Mouse (Mus musculus): ENCODE data around the gene Atp8a1.
A peak's percentile ranks its signal among the peaks of the same experiment; 100 is the strongest.

The Atp8a1 gene

DNA sequence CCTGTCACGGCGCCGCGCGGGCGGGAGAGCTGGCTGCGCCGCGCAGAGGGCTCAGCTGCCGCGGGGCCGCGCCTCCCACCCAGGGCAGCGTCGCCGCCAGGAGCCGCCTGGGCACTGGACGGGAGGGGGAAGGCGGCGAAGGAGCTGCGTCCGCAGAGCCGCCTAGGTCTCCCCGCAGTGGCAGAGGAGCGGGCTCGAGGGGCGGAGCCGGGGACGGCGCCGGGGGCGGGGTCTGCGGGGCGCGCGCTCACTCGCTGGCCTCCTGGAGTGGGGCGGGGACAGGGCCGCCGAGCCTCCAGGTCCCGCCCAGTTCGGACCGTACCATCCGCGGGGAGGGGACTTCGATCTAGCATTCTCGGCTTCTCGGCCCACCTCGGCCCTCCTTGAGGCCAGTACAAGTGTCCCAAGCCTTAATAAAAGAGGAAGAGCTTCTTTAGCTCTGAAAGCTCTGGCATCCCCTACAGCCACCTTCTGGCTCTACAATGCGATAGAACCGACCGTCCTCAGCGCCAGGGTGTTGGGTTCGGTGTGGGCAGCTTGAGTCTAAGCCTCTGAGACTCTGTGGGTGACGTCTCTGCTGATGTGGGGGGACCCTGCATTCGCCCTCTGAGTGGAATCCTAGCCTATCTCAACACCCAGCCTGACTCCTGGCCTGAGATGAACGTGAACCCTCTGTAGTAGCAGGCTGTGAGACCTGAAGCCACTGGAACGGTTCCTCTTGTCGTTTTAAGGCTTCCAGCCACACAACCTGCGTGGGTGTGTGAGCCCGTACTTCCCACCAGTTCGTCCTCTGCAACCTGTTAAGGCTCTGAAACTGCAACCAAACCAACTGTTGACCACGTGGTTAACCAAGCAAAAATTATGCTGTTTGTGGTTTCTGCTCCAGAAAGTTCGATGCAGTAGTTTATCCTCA lies at the start of gene Atp8a1:
Gene Atp8a1, minus strand, starts transcription at position 182 of the 913 bp plus-strand sequence.
- DNase-seq, result peak; percentile 100

DNA sequence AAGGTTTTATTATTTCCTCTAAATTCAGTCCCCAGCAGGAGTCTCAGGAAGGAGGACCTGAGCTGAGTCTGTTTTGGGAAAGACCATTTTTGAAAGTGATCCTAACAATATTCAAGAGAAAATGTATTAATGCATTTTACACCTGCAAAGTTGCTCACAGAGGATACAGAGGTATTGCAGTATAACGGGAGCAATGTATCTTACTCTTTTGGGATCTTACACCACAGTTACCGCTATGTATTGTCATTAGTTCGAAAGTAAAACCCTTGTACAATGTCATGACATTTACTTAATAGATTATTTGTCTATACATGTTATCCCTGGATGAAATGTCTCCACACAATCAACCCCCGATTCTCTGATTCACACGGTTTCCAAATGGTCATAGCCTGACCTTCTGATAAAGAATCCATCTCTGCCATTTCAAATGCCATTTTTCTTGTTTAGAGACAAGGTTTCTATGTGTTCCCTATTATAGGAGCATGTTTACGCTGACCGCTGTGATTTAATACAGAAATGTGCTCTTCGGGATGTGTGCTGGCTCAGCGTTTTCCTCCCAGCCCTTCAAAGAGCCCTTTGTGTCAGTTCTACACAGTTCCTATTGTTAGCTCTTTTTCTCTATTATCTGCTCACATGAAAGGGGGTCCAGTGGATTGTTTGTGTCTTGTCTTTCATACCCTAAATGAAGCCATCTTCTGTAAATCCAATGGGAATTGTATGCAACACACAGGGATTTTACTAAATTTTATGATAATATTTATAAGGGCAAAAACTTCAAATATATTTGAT lies 37.4 kb upstream of the Atp8a1 start:
- DNase-seq, result no peak

- DNase-seq, result no peak
These were observed 36.4 kb upstream of the Atp8a1 start for GRCm38 (mm10) chr5:67883564-67884171.

- no peak for DNase-seq
These were observed 24.2 kb upstream of the Atp8a1 start for GRCm38 (mm10) chr5:67871414-67871813.

DNA sequence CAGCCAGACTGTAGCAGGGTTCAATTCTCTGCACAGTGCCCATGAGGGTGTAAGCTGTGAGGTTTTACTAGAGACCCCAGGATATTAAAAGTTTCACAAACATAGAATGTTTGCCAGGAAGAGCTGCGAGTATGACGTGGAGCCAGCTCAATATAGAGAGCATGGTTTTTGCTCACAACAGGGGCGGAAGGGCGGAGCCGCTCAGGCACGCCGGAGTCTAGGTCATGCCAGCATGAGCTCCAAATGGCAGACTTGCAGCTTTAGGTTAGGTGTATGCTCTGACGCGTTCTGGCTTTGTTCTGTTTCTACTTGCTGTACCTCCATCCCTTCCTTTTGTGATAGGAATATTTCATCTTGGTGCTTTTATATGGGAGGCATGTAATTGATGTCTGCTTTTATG lies 19.0 kb upstream of the Atp8a1 start:
- DNase-seq, result no peak

- no peak for DNase-seq
These were observed 18.4 kb upstream of the Atp8a1 start for GRCm38 (mm10) chr5:67865670-67866069.

DNA sequence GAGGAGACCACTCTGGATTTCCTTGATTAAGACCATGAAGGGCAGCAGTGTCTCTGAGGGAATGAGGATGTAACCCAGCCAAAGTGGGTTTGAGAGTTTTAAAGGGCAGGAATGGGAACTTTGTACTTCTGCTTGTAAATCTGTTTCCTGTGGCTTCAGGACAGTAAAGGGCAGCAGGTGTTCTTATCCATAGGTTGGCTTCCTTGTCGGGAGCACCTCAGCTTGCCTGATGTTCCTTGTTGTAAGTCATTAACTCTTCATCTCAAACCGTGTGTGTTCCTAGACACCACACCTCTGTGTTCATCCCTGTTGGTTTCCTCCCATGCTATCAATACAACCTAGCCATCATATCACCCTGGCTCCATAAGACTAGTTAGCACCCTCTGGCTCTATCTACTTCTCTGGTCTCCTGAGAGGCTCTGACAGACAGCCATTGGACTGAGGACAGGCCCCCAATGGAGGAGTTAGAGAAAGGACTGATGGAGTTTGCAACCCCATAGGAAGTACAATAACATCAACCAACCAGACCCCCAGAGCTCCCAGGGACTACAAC lies 17.4 kb upstream of the Atp8a1 start:
- DNase-seq, result no peak

DNA sequence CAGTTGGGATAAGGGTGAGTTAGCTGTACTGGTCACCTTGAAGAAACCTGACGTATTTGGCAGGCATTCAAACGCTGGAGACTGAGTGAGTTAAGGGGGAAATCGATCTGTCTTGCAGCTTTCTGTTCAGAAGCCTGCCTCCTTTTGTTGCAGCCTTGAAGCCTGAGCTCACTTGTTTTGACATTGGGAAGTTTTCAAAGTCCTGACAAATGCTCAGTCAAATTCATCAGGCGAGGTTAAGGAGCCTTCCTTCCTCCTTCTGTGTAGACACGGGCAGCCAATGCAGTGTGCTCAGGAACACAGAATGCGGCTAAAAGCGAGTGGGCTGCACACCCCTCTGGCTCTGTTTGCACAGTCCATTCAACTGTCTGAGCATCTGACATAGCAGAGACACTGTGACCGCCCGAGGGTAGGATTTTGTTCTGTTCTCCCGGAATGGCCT lies 16.7 kb upstream of the Atp8a1 start:
- no peak for DNase-seq

- no peak for DNase-seq
These were observed 7.9 kb upstream of the Atp8a1 start for GRCm38 (mm10) chr5:67854963-67855606.

DNA sequence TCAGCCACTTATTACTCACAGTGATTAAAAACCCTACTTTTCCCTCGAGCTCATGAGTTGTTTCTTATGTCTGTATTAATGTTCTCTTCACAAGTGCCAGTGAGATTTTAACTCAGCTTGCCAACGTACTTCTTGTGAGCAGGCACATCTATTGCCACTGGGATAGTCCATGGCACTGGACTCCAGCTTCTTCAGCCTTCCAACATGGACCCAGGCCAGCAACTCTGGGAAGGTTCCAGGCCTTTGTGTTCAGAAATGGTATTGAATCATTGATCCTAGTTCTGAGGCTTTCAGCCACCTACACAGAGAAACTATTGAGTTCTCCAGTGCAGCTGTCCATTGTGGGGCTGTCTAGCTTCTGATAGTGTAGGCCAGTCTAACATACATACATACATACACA lies 5.6 kb upstream of the Atp8a1 start:
- DNase-seq, result no peak

- DNase-seq, result peak; percentile 18
These were observed 2.2 kb upstream of the Atp8a1 start for GRCm38 (mm10) chr5:67849411-67849810.

DNA sequence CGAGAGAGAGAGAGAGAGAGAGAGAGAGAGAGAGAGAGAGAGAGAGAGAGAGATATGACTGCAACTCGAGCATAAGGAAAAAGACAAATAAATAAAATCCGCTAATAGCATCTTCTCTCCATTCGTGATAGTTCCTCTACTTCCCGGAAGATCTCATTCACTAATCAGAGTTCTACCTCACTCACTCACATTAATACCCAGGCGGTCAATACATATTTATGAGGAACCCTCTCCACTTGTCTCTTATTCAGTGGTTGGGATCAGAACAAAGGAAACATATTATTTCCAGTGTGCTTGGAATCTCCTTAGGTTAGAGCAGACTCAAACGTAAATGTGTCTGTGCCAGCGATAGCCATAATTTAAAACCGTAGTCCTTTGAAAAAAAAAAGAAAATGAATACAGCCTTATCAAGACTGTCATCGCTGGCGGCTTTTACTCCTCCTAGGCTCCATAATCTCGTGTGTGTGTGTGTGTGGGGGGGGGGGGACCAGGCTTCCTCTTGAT lies 1.3 kb upstream of the Atp8a1 start:
- no peak for DNase-seq

- DNase-seq, result peak; percentile 70
These were observed 641 bp downstream of the Atp8a1 start for GRCm38 (mm10) chr5:67846361-67847224.

DNA sequence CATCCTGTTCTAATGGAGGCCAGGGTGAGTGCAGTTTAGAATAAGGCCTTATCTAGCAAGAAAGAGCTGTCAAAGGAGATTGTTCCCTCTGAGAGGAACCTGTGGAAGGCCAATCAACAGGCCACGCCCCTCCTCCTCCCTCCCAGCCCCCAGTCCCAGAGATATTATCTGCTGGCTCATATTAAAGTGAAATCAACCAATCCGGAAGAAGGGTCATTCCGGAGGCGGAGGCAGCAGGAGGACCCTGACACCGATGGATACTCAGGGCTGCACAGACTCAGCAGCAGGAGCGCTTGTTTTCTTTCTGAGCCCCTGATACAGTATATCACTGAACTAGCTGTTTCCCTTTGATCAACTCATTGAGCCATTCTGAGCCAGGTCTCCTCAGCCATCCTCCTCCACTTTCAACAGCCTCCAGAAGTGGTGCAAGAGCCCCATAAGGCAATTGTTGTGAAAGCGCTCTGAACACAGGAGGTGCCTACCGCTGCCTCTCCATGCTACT lies 2.0 kb downstream of the Atp8a1 start:
- DNase-seq, result peak; percentile 28

DNA sequence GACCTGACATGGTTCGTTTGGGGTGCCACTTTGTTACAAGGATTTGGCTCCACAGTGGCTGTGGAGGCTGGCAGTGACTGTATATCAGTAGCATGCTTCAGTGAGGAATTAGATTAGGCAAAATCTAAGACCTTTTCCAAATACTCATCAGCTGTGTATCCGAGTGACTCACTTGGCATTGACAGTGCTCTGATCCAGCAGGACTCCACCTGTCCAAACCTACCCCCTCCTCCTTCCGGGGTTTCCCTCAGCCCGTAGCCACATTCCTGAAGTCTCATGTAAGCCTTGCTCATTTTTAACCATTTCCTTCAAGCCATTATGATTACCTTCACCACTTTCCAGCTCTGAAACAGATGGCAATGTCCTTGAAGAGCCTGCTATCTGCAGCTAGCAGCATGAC lies 3.2 kb downstream of the Atp8a1 start:
- DNase-seq, result no peak

DNA sequence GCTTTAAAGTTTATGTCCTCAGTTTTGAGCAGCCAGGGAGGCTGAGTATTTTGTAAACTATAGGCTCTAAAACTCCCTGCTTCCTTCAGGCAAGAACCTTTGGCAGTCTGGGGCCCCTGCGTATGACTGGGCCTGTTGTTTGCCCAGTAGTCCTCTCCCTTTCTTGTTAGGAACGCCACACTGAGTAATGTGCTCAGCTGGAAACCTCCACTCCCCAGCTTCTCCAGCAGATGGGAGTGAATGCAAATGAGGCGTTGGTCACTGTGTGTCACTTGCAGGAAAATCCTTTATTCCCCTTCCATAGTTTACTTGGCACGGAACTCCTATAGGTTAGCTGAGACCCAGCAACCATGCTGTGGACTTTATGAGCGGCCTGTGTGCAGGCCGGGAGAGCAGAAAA lies 4.9 kb downstream of the Atp8a1 start:
- no peak for DNase-seq

GRCm38 (mm10) chr5:67833841-67834240 lies 13.4 kb downstream of the Atp8a1 start:
- no peak for DNase-seq

- DNase-seq, result no peak
These were observed 15.7 kb downstream of the Atp8a1 start for GRCm38 (mm10) chr5:67831293-67832147.

GRCm38 (mm10) chr5:67828356-67828755 lies 18.9 kb downstream of the Atp8a1 start:
- no peak for DNase-seq

GRCm38 (mm10) chr5:67826935-67827334 lies 20.3 kb downstream of the Atp8a1 start:
- DNase-seq, result no peak

All from thymus, postnatal 14 days (tissue).